Mouse (Mus musculus) heart, adult 2 months (tissue): ENCODE data around the gene Gba2.

ENCODE experiments used
- CTCF ChIP-seq: fragments of 200-600 bp; IDR thresholded peaks from 2 replicates; pipeline ENCODE4 v1.8.1; 2022; ENCODE audit warnings: antibody characterized with exemption, mild to moderate bottlenecking, moderate library complexity
- EP300 ChIP-seq: fragments of 200-500 bp; IDR thresholded peaks from 2 replicates; pipeline ENCODE4 v1.6.1; 2011; ENCODE audit warnings: low read depth, low read length, control low read depth; ENCODE audit not compliant: insufficient read depth

- TF ChIP-seq CTCF (no peak), EP300 (no peak)
Observed at GRCm38 (mm10) chr4:43579731-43580130, 1.1 kb upstream of the Gba2 start.
